Mouse (Mus musculus) lung, embryonic 16.5 days (tissue): ENCODE data around the gene Grm5. TPM values are rescaled to one million over a fixed set of nuclear protein-coding genes. Genes with fewer than 3 reads are reported as not detected.

Experiments
- ATAC-seq: fragments of 200-750 bp; cut with Nextera tagmentation; 2 replicates; pipeline ENCODE4 v1.8.0; 2017; ENCODE audit warnings: low read depth, mild to moderate bottlenecking, moderate library complexity
- H3K27ac ChIP-seq: fragments of 300-500 bp; sonication (generic); 2 replicates; pipeline ENCODE4 v1.5.1; 2014; ENCODE audit warnings: mild to moderate bottlenecking, control low read depth, low read length
- H3K27me3 ChIP-seq: fragments of 300-500 bp; sonication (generic); 2 replicates; pipeline ENCODE4 v1.6.1; 2014; ENCODE audit warnings: low read depth, low read length, mixed read lengths; ENCODE audit not compliant: control insufficient read depth, insufficient read depth
- H3K36me3 ChIP-seq: fragments of 300-500 bp; sonication (generic); 2 replicates; pipeline ENCODE4 v1.6.1; 2014; ENCODE audit warnings: low read length; ENCODE audit not compliant: control insufficient read depth, insufficient read depth
- H3K4me1 ChIP-seq: fragments of 300-500 bp; sonication (generic); replicated peaks from 2 replicates; pipeline ENCODE4 v1.6.1; 2014; ENCODE audit warnings: low read length, mixed read lengths; ENCODE audit not compliant: control insufficient read depth, insufficient read depth
- H3K4me2 ChIP-seq: fragments of 300-500 bp; sonication (generic); 2 replicates; pipeline ENCODE4 v1.6.1; 2014; ENCODE audit warnings: low read depth, low read length, control low read depth
- H3K4me3 ChIP-seq: fragments of 300-500 bp; sonication (generic); 2 replicates; pipeline ENCODE4 v1.5.1; 2014; ENCODE audit warnings: mild to moderate bottlenecking, low read length, control low read depth
- H3K9ac ChIP-seq: fragments of 300-500 bp; sonication (generic); 2 replicates; pipeline ENCODE4 v1.6.1; 2014; ENCODE audit warnings: low read length, control low read depth
- H3K9me3 ChIP-seq: fragments of 300-500 bp; sonication (generic); 2 replicates; pipeline ENCODE4 v1.6.1; 2016; ENCODE audit warnings: low read length; ENCODE audit not compliant: control insufficient read depth
- WGBS: fragments of 180-500 bp; shearing (Covaris S2); extraction: QIAGEN DNeasy Blood & Tissue Kit; methylation state at CpG from one replicate; pipeline ENCODE4 v1.1.7; 2014; 5-methylcytosine and 5-hydroxymethylcytosine counted together
- polyA plus RNA-seq: library from polyadenylated mRNA; unstranded; fragments of >200 nt; fragmentation: Nextera tagmentation; extraction: Ambion mirVana; gene quantifications from 2 replicates; pipeline ENCODE4 v1.2.1, GENCODE M21; 2015

Grm5 gene
- 0.13 and 0.29 TPM in 2 replicates for polyA plus RNA-seq

DNA sequence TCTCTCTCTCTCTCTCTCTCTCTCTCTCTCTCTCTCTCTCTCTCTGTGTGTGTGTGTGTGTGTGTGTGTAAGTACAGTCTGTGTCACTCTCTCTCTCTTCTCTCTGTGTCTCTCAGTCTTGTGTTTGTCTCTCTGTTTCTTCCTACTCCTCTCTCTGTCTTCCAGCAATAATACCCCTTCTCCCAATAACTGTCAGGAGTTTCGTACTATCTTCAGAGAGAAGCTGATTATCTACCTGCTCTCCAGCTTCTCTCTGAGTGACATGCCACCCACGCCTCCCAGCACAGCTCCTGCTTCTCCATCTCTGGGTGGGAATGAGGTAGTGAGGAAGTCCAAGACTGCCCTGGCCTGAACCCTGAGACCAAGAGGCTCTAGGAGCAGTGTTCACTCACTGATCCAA, at the start of gene Grm5:
Gene Grm5 (plus strand): TSS at position 301 of the 400 bp plus-strand sequence.
- no peaks in the 10 kb centered on the region for H3K4me1 ChIP-seq
- WGBS = 21% methylated on average over 2 of the region's 2 CpGs
- H3K36me3 ChIP-seq = no peaks in the 10 kb centered on the region
- no peaks in the 10 kb centered on the region for H3K9me3 ChIP-seq
- peak within 1 kb of the TSS; percentile 36; the same call in 1 of the 2 replicates for H3K4me2 ChIP-seq
- no peak for ATAC-seq
- H3K4me3 ChIP-seq = peak within 1 kb of the TSS; percentile 20
- H3K9ac ChIP-seq = no peak within 1 kb of the TSS
- no peak within 1 kb of the TSS for H3K27ac ChIP-seq
- H3K27me3 ChIP-seq = peaks cover 7% of the 10 kb centered on the region

DNA sequence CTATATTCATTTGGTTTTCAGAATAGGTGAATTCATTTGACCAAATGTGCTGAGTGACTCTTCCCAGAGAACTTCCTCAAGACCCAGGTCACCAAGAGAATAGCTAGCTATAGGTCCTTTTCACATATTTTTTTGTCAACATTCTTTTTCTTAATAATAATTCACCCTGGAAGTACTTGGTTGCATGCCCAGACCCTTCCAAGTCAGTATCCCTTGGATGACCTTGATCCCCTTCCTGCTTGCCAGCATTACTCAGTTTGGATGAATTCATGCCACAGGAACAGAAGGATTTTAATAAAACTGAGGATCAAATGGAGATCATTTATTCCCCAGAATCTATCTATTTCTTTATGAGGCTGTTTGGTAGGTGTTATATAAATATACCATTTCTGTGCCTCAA, 44.9 kb upstream of the Grm5 start:
- ATAC-seq = no peak
- Histone ChIP-seq H3K36me3 (no peaks in the 10 kb centered on the region), H3K9me3 (no peaks in the 10 kb centered on the region), H3K4me3 (no peak overlapping the region), H3K27ac (no peak overlapping the region), H3K4me1 (no peaks in the 10 kb centered on the region), H3K27me3 (no peaks in the 10 kb centered on the region), H3K4me2 (no peak overlapping the region), H3K9ac (no peak overlapping the region)

DNA sequence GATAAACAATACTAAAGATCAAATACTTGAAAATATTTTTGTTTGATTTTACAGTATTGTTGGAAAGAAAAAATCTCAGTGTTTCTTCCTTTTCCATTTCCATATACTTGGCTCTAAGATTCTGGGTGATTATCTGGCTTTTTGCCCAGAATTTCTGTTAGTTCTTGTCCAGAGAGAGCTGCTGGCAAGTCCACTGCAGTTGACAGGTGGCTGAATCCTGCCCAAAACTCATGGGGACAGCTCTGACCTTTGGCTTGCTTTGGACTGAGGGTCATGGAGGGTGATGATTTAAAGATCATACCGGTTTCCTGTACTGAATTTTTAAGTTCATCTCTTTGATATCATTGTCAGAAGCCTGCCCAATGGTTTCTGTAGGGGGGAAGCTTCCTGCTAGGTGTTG, 18.7 kb upstream of the Grm5 start:
- ATAC-seq = no peak
- Histone ChIP-seq H3K4me2 (no peak overlapping the region), H3K36me3 (no peaks in the 10 kb centered on the region), H3K9me3 (no peaks in the 10 kb centered on the region), H3K4me3 (no peak overlapping the region), H3K27me3 (no peaks in the 10 kb centered on the region), H3K9ac (no peak overlapping the region), H3K4me1 (no peaks in the 10 kb centered on the region), H3K27ac (no peak overlapping the region)
- 25% methylated on average over 1 of the region's 1 CpGs for WGBS

DNA sequence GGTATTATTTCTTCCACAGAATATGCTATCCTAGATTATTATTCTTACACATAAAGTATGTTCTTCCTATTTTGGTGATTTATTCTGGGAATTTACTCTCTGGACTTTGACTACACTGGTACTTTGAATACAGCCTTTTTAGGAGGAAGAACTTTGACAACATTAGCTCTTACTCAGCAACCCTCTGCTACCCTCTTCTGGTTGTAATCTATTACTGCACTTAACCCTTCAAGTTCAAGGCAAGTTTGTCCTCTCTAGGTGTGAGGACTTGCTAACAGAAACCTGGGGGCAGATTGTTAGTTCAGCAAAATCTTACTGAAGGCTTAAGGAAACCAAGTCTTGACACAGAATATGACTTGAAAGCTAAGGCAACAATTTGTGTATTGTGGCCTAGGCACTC, 17.5 kb upstream of the Grm5 start:
- no peak overlapping the region for H3K4me2 ChIP-seq
- H3K36me3 ChIP-seq = no peaks in the 10 kb centered on the region
- no peak overlapping the region for H3K27ac ChIP-seq
- ATAC-seq = no peak
- H3K4me3 ChIP-seq = no peak overlapping the region
- no peak overlapping the region for H3K9ac ChIP-seq
- H3K4me1 ChIP-seq = no peaks in the 10 kb centered on the region
- no peaks in the 10 kb centered on the region for H3K27me3 ChIP-seq
- H3K9me3 ChIP-seq = no peaks in the 10 kb centered on the region

DNA sequence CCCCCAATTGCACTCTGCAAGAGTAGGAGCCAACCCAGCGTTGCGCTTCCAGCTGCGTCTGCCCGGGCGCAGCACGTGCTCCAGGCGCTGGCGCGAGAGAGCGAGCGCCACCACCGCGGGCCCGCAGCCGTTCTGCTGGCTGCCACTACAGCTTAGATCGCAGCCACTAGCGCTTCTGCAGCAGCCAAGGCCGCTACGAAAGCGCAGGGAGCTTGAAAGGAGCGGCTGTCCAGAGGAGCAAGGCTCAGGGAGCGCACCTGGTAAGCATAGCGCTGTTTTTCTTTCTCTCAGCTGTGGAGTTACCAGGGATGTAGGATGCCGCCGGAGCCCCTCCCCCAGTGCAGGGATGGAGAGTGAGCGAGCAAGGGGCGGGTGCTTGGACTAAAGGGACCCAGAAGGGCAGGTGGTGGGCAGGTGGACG, 323 bp downstream of the Grm5 start:
- Histone ChIP-seq H3K4me3 (peak overlapping the region; percentile 20), H3K4me2 (peak overlapping the region; percentile 36; the same call in 1 of the 2 replicates), H3K9ac (no peak overlapping the region), H3K27me3 (peaks cover 7% of the 10 kb centered on the region), H3K9me3 (no peaks in the 10 kb centered on the region), H3K36me3 (no peaks in the 10 kb centered on the region), H3K4me1 (no peaks in the 10 kb centered on the region), H3K27ac (no peak overlapping the region)
- ATAC-seq = no peak
- WGBS = 1% methylated on average over 28 of the region's 28 CpGs

DNA sequence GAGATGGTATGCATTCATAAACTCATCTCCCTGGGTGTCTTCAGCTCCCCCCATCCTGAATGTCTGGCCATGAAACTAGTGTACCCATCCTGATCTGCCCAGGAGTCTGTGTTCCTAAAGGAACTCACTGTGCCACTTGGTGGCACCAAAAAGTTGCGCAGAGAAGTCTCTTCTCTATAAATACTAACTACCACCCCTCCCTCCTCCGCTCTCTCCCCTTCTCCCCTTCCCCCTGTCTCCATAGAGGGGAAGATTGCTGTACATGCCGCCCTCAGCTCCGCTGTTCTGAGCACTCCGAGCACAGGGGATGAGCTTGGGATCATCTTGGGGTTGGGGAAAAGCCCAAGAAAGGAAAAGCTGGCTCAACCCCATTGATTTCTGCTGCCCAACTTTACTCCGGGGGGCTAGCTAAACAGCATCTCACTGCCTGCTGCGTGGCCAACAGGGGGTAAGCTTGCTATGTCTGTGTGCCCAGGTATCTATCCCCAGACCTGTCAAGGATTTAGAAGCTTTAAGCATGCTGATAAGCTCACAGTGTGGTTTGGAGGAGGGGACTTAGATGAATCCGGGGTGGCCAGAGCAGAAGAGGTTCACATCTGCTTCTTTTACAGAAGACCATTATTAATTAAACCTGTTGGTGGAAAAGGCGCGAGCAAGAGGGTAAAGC, 2.4 kb downstream of the Grm5 start:
- Histone ChIP-seq H3K27me3 (peaks cover 7% of the 10 kb centered on the region), H3K4me3 (no peak overlapping the region), H3K36me3 (no peaks in the 10 kb centered on the region), H3K9ac (no peak overlapping the region), H3K4me2 (no peak overlapping the region), H3K9me3 (no peaks in the 10 kb centered on the region), H3K27ac (no peak overlapping the region), H3K4me1 (no peaks in the 10 kb centered on the region)
- no peak for ATAC-seq
- WGBS = 13% methylated on average over 10 of the region's 10 CpGs

DNA sequence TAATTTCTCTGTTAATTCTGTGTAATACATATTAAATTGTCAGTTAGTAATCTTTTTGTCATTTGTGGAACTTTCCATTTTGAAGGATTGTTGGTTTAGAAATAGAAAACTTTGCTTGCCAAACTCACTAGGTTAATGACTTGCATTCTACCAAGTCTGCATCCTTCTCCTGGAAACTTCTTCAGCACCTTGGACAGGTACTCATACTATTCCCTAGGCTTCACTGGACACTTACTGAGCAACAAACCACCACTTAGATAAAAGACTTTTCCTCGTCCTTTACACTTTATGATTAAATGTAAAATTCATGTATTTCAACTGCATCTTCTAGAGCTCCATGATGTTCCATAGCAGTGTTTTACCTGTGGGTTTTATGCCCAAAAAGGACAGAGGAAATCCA, 4.0 kb downstream of the Grm5 start:
- Histone ChIP-seq H3K36me3 (no peaks in the 10 kb centered on the region), H3K4me3 (no peak overlapping the region), H3K27ac (no peak overlapping the region), H3K9ac (no peak overlapping the region), H3K4me1 (no peaks in the 10 kb centered on the region), H3K9me3 (no peaks in the 10 kb centered on the region), H3K4me2 (no peak overlapping the region), H3K27me3 (peaks cover 7% of the 10 kb centered on the region)
- 20% methylated on average over 1 of the region's 1 CpGs for WGBS
- ATAC-seq = no peak

DNA sequence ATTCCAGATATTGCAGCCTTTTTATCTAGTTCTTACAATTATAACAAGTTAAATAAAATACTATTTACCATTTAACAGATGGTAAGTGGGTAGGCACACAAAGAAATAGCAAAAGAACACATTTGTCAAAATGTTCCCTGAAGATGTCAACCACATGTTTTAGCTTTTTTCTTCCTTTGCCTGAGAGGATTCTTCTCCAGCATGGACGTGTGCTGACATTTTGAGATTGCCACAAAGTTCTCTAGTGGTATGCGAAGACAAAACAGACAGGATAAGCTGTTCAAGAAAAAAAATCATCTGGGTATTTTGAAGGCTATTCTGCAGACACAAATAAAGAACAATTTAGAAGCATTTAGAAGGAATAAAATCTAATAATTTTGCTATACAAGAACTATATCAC, 42.3 kb downstream of the Grm5 start:
- no peak overlapping the region for H3K4me2 ChIP-seq
- WGBS = 49% methylated on average over 2 of the region's 2 CpGs
- ATAC-seq = no peak

DNA sequence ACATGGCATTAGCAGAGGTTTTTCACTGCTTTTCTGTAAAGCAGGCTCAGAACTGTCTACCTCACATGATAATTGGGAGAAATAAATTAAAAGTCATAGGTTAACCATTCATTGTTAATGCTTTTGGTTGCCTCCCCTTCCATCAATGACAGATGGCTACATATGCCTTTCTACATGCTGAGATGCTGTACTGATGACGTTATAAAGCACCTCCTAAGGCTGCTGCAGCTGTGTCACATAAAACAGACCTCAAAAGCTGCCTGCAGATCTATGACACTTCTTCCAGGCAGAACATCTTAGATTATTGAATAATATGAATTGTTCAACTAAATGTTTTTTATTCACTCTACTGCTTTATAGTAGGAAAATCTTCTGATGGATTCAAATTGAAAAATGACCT, 51.6 kb downstream of the Grm5 start:
- no peaks in the 10 kb centered on the region for H3K27me3 ChIP-seq
- H3K27ac ChIP-seq = no peak overlapping the region
- no peaks in the 10 kb centered on the region for H3K4me1 ChIP-seq
- H3K9ac ChIP-seq = no peak overlapping the region
- no peak overlapping the region for H3K4me2 ChIP-seq
- H3K36me3 ChIP-seq = no peaks in the 10 kb centered on the region
- H3K9me3 ChIP-seq = no peaks in the 10 kb centered on the region
- no peak for ATAC-seq
- 55% methylated on average over 1 of the region's 1 CpGs for WGBS
- H3K4me3 ChIP-seq = no peak overlapping the region

More for the DNA sequence above, 42.3 kb downstream of the Grm5 start:
- H3K4me1 ChIP-seq = no peaks in the 10 kb centered on the region
- no peak overlapping the region for H3K9ac ChIP-seq
- H3K4me3 ChIP-seq = no peak overlapping the region
- no peaks in the 10 kb centered on the region for H3K36me3 ChIP-seq
- no peaks in the 10 kb centered on the region for H3K27me3 ChIP-seq
- H3K27ac ChIP-seq = no peak overlapping the region
- no peaks in the 10 kb centered on the region for H3K9me3 ChIP-seq

DNA sequence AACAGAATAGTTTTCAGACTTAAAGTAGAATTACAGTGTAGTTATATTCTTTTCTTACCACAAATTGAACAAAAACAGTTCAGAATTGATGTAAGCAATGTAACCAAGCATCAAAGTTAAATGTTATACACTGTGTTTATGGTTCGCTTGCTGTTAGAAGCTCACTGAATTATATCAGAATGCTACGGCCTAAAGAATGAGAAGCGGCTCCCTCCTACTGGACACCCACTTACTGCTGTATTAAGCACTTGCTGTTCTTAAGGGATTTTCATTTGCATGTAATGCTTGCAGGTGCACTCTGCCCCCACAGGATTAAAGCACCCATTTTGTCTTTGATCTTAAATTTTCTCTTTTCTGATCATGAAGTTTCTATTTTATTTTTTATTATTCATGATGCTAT, 66.6 kb downstream of the Grm5 start:
- Histone ChIP-seq H3K36me3 (no peaks in the 10 kb centered on the region), H3K9me3 (no peaks in the 10 kb centered on the region), H3K9ac (no peak overlapping the region), H3K27me3 (no peaks in the 10 kb centered on the region), H3K4me3 (no peak overlapping the region), H3K27ac (no peak overlapping the region), H3K4me1 (no peaks in the 10 kb centered on the region), H3K4me2 (no peak overlapping the region)
- no peak for ATAC-seq
- WGBS = 82% methylated on average over 3 of the region's 3 CpGs
